Mouse (Mus musculus): ENCODE data around the gene Dnajc12.
"Not testable (repeated sequence)": the region's sequence is repeated elsewhere in the genome, so short reads cannot be mapped to it uniquely, and the experiment has no call there.

The Dnajc12 gene

GRCm38 (mm10) chr10:63429785-63430305, 47.6 kb downstream of the Dnajc12 start, which contains the start of gene Ctnna3:
Gene Ctnna3, plus strand, starts transcription at chr10:63430098.
- peak; percentile 99 for DNase-seq (ENCODE audit: low read depth, low spot score)

DNA sequence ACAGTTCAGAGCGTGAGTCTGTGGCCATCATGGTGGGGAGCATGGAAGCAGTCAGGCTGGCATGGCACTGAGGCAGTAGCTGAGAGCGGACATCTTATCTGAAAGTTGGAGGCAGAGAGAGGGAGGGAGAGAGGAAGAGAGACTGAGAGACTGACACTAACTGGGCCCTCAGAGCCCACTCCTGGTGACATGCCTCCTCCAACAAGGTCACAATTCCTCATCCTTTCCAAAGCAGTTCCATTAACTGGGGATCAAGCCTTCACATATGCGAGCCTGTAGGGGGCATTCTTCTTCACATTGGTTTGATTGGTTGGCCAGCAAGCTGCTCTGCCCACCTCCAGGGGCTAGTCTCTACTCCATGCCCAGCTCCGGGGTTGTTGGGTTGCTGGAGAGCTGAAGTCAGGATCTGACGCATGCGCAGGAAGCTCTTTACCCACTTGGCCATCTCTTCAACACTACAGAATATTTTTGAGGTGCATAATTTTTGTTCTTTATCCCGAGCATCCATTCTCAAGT, 49.0 kb downstream of the Dnajc12 start:
- DNase-seq (ENCODE audit: low read depth, low spot score), result no peak

GRCm38 (mm10) chr10:63432099-63432498, 49.9 kb downstream of the Dnajc12 start:
- no peak for DNase-seq (ENCODE audit: low read depth, low spot score)

GRCm38 (mm10) chr10:63432887-63433286, 50.6 kb downstream of the Dnajc12 start:
- DNase-seq (ENCODE audit: low read depth, low spot score), result no peak

DNA sequence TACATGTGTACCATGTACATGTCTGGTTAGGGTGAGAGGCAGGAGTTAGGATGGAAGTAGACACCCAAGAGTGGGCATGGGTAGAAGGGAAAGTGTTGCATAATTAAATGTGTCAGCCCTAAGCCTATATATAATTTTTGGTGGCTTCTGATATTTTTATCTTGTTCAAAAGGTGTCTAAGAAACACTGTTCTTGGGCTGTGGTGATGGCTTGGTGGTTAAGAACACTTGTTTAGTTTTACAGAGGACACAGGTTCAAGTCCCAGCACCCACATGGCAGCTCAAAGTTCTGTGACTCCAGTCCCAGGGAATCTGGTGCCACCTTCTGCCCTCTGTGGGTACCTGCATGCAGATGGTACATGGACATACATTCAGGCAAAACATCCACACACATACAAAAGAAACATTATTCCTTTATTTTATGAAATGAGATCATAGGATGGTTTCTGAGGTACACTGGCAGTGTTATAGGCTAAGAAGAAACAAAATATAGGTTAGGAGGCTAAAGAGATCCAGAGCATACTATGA, 56.6 kb downstream of the Dnajc12 start:
- DNase-seq (ENCODE audit: low read depth, low spot score), result no peak

DNA sequence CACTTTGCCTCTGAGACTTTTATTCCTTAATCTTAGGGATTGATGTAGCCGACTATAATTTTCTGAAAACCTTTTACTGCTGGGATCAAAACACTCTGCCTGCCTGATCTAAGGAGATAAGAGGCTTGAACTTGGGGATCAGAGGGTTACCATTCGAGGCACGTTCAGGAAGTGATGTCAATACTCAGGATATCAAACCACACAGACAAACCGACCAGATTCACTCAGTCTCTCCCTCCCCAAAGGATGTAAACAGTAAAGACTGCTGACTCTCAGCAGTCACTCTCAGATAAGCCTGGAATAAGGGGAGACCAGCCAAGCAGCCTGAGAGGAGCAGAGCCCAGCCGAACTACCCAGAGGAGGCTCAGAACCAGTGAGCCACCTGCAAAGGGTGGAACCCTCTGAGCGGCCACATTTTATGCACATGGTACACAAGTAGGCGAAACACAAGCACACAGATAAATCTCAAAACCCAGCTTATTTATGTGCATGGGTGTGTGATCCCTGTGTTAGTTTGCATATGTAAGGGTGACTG, 57.5 kb downstream of the Dnajc12 start:
- DNase-seq (ENCODE audit: low read depth, low spot score), result no peak

DNA sequence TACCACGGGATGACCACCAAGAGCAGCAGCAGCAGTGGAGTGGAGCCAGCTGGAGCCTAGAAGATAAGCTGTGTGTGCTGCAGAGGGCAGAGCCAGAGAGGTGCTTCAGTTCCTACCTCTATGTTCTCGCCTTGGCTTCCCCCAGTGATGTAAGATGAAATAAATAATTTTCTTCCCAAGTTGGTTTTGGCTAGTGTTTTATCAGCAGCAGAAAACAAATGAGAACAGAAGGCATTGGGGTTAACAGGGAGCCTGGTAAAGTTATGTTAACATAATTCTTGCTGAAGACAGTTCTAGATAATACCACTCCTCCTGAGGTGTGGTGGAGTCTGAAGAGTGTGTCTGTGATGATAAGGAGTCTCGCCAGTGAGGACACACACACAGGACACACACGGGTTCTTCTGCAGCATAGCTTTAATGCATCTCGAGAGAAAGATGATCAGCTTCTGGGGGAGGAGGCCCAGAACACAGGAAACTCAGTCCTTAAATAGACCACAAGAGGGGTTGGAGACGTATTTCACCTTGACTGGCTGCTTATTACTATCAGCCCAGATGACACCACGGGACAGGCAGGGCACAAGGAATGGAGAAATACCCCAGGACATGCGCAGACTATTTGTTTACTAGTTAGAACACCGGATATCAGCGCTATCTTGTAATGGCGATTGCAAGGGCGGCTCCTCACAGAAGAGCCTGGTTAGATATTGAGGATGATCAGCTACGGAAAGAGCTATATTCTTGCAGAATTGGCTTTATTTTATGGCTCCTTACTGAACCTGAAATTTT, 62.6 kb downstream of the Dnajc12 start:
- not testable (repeated sequence) for DNase-seq (ENCODE audit: low read depth, low spot score)

DNA sequence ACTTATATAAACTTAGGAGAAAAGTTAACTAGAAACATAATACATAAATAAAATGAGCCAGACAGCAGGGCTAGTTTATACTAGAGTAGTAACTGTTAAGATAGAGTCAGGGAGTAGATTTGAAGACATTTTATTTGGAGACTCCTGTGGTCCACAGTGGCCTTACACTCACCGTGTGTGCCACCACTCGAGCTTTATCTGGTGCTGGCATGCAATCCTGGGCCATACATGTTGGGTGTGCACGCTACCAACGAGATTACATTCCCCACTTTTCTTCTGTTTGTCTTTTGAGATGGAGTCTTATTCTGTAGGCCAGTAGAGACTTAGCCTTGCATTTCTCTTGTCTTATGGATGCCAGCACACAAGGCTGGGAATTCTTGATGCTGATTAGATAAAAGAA, 71.7 kb downstream of the Dnajc12 start:
- no peak for DNase-seq (ENCODE audit: low read depth, low spot score)

DNA sequence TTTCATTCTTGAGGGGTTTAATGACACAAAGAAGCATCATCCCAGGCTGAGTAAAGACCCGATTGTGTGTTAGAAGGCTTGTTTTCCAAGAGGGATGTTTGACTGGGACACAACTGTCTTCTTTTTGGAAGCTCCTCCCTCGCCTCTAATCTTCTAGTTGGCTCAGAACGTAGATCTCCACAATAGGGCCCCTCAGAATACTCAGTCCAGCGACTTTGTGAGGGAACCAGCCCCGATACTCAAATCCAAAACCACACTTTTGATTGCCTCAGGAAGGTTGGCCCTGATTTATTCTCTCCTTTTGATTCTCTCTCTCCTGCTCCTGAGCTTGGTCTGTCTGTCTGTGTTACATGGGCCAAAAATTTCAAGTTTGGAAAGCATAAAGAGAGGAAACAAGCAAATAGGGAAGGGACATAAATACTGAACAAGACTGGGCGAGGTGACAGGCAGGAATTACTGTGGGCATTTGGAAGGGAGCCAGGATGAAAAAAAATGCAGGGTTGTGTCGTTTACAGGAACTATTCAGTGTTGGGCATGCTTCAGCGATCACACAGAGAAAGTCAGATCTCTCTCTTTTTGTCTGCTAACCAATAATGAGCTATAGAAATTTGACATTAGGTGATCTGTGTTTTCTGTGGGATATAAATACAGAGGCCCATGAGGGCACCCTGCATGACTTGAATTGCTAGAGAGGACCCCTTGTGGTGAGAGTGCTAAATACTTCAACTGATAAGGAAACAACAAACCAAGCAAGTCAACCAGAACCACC, 73.1 kb downstream of the Dnajc12 start:
- DNase-seq (ENCODE audit: low read depth, low spot score), result no peak

- no peak for DNase-seq (ENCODE audit: low read depth, low spot score)
Measured at GRCm38 (mm10) chr10:63457292-63458128, 75.3 kb downstream of the Dnajc12 start.

All from brain, adult 2 months (tissue).